ENCODE assay signal across 7 mouse cellular contexts in genomic region chrX:12006882-12007753, GRCm38 (mm10).
DNase-seq lines count a peak whose midpoint lies in the region; ATAC-seq lines count a peak whose summit lies in the region.

No protein-coding gene starts in this region.

- H3K9ac ChIP-seq in forebrain, embryonic 15.5 days (replicated peaks): peak overlapping the region; percentile 59
- H3K9ac ChIP-seq in limb, embryonic 13.5 days: peak overlapping the region; percentile 66
- H3K9ac ChIP-seq in midbrain, embryonic 14.5 days (replicated peaks; ENCODE audit: low read length): peak overlapping the region; percentile 55

- H3K4me2 ChIP-seq in forebrain, embryonic 15.5 days (replicated peaks): peak overlapping the region; percentile 67
- peak overlapping the region; percentile 72 for H3K4me2 ChIP-seq in limb, embryonic 13.5 days (replicated peaks)
- H3K4me2 ChIP-seq in midbrain, embryonic 14.5 days (ENCODE audit: low read length): peak overlapping the region; percentile 61

- no peaks in the 10 kb centered on the region for H3K9me3 ChIP-seq in forebrain, embryonic 15.5 days
- no peaks in the 10 kb centered on the region for H3K9me3 ChIP-seq in hindbrain, embryonic 10.5 days
- no peaks in the 10 kb centered on the region for H3K9me3 ChIP-seq in limb, embryonic 13.5 days
- H3K9me3 ChIP-seq in midbrain, embryonic 14.5 days (ENCODE audit: control insufficient read depth, low read length): no peaks in the 10 kb centered on the region

- peaks cover 4% of the 10 kb centered on the region for H3K27me3 ChIP-seq in forebrain, embryonic 15.5 days
- H3K27me3 ChIP-seq in hindbrain, embryonic 10.5 days (ENCODE audit: insufficient read depth, poor library complexity, severe bottlenecking): peaks cover 85% of the 10 kb centered on the region
- H3K27me3 ChIP-seq in limb, embryonic 13.5 days: peaks cover 73% of the 10 kb centered on the region
- H3K27me3 ChIP-seq in midbrain, embryonic 14.5 days (ENCODE audit: control insufficient read depth, insufficient read depth, low read length): peaks cover 7% of the 10 kb centered on the region; the same call in 1 of the 2 replicates
- H3K27me3 ChIP-seq in splenic B cell, adult 2 months (ENCODE audit: control insufficient read depth, insufficient read depth, low read length, poor library complexity, severe bottlenecking): no peaks in the 10 kb centered on the region; the same call in 1 of the 2 replicates

- WGBS in forebrain, embryonic 15.5 days: 7% methylated on average over 61 of the region's 75 CpGs
- 2% methylated on average over 68 of the region's 75 CpGs for WGBS in hindbrain, embryonic 10.5 days
- WGBS in limb, embryonic 13.5 days: 2% methylated on average over 57 of the region's 75 CpGs
- WGBS in midbrain, embryonic 14.5 days: 5% methylated on average over 62 of the region's 75 CpGs

- H3K4me1 ChIP-seq in forebrain, embryonic 15.5 days: peaks cover 60% of the 10 kb centered on the region
- H3K4me1 ChIP-seq in hindbrain, embryonic 10.5 days (replicated peaks): peaks cover 58% of the 10 kb centered on the region
- H3K4me1 ChIP-seq in limb, embryonic 13.5 days: peaks cover 39% of the 10 kb centered on the region
- H3K4me1 ChIP-seq in midbrain, embryonic 14.5 days (ENCODE audit: control insufficient read depth, insufficient read depth, low read length): peaks cover 34% of the 10 kb centered on the region

- no peaks in the 10 kb centered on the region for H3K36me3 ChIP-seq in forebrain, embryonic 15.5 days
- no peaks in the 10 kb centered on the region for H3K36me3 ChIP-seq in hindbrain, embryonic 10.5 days
- no peaks in the 10 kb centered on the region for H3K36me3 ChIP-seq in limb, embryonic 13.5 days
- no peaks in the 10 kb centered on the region for H3K36me3 ChIP-seq in midbrain, embryonic 14.5 days (ENCODE audit: control insufficient read depth, insufficient read depth, low read length)
- H3K36me3 ChIP-seq in splenic B cell, adult 2 months (ENCODE audit: control insufficient read depth, insufficient read depth, low read length, poor library complexity, severe bottlenecking): no peaks in the 10 kb centered on the region

- peak; percentile 89 for DNase-seq in NIH3T3 (ENCODE audit: low read depth)
- peak; percentile 68 for DNase-seq in c-Kit-positive CD71-positive TER-119-positive erythroid progenitor cells, embryonic 14.5 days (ENCODE audit: low spot score)
- peak; percentile 81 for DNase-seq in hindbrain, embryonic 10.5 days (ENCODE audit: low spot score)
- peak; percentile 81 for DNase-seq in midbrain, embryonic 14.5 days
- DNase-seq in splenic B cell, adult 2 months (ENCODE audit: low read depth, low spot score): peak; percentile 21

- peak; percentile 60 for ATAC-seq in forebrain, embryonic 15.5 days (replicated peaks)
- ATAC-seq in limb, embryonic 13.5 days (ENCODE audit: low FRiP score, low read depth): peak; percentile 66
- peak; percentile 73 for ATAC-seq in midbrain, embryonic 14.5 days (ENCODE audit: low FRiP score, low TSS enrichment)

- peak overlapping the region; percentile 97 for H3K27ac ChIP-seq in forebrain, embryonic 15.5 days (replicated peaks)
- peak overlapping the region; percentile 94 for H3K27ac ChIP-seq in hindbrain, embryonic 10.5 days
- peak overlapping the region; percentile 81; the same call in 1 of the 2 replicates for H3K27ac ChIP-seq in limb, embryonic 13.5 days
- H3K27ac ChIP-seq in midbrain, embryonic 14.5 days (replicated peaks; ENCODE audit: low read depth, low read length): peak overlapping the region; percentile 93

- peak overlapping the region; percentile 44 for H3K4me3 ChIP-seq in forebrain, embryonic 15.5 days
- H3K4me3 ChIP-seq in hindbrain, embryonic 10.5 days: peak overlapping the region; percentile 52
- H3K4me3 ChIP-seq in limb, embryonic 13.5 days: peak overlapping the region; percentile 45
- peak overlapping the region; percentile 37 for H3K4me3 ChIP-seq in midbrain, embryonic 14.5 days (replicated peaks; ENCODE audit: low read depth, low read length)

Comparison
In these comparisons a context has a peak if more than half of its experiments do, and no peak if none do; other contexts are left out.
1. Peak in every context shown above with its lines: DNase-seq, ATAC-seq, H3K4me3 ChIP-seq and H3K27ac ChIP-seq.
2. DNase-seq: peak in every context shown above with its lines; median percentile 89 in NIH3T3; 81 in hindbrain, embryonic 10.5 days; 81 in midbrain, embryonic 14.5 days; 68 in c-Kit-positive CD71-positive TER-119-positive erythroid progenitor cells, embryonic 14.5 days; 21 in splenic B cell, adult 2 months.